Mouse (Mus musculus): ENCODE results near the gene Tom1l2.

Gene Tom1l2

GRCm38 (mm10) chr11:60305611-60306010 is 47.1 kb downstream of the Tom1l2 start:
- DNase-seq (ENCODE audit: low spot score) = no peak

DNA sequence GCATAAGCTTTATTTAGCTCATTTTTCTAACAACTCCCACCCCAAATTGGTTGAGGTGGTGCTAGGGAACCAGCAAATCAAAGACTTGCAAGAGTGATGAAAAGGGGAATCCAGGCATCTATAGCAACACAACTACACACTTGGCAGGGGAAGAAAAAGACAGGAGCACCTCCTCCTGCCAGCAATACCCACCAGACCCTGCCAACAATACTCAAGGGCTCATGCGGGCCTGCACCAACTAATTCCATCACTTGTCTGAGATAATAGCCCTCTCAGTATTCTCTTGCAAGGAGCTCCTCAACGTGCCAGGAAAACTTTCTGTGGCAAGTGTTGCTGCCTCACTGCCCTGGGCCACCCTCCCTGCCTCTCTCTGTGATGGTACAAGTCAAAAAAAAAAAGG is 49.2 kb downstream of the Tom1l2 start:
- no peak for DNase-seq (ENCODE audit: low spot score)

GRCm38 (mm10) chr11:60302354-60303083 is 50.2 kb downstream of the Tom1l2 start:
- DNase-seq (ENCODE audit: low spot score) = no peak

DNA sequence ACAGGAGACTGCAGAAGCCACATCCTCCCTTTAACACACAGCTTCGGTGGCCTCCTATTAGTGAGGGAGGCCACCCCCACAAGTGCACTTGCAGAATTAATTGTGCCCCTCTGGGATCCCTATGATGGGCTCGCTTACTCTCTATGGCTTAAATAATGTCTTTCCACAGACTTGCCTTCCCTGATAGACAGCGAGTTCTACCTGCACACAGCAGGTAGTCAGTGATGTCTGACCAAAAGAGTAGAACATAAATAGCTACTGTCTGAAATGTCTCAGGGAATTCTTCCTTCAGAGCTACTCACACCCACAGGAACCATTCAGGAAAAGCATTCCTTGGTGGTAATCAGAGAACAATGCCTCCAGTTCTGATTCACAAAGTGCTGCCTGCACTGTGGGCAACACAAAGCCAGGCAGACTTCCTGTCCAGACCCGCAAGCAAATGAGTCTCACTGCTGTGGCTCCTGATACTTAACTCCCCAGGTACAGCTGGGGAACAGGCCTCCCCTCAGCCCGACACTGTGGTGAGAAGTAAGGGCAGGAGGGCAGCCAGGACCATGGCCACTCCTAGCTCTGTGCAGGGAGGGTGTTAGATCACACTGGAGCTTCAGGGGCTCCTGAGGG is 51.0 kb downstream of the Tom1l2 start:
- no peak for DNase-seq (ENCODE audit: low spot score)

DNA sequence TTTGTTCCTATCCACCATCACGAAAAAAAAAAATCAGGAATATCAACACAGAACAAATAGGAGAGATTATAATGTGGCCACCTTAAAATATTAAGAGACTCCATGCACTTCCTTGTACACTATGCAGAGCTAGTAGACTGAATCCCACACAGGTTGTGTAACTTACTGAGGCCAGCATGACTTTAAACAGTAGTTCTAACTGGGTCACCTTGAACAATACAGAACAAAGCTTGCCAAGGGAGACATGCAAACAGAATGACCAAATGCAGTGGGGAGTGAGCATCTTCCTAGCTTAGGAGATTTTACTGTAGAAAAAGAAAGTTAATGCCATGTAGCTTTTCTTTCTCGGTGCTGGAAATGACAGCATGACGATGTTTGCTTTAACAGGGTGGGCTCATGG is 52.4 kb downstream of the Tom1l2 start:
- DNase-seq (ENCODE audit: low spot score) = no peak

GRCm38 (mm10) chr11:60297772-60298171 is 54.9 kb downstream of the Tom1l2 start:
- DNase-seq (ENCODE audit: low spot score) = no peak

GRCm38 (mm10) chr11:60294630-60295313 is 57.9 kb downstream of the Tom1l2 start:
- no peak for DNase-seq (ENCODE audit: low spot score)

DNA sequence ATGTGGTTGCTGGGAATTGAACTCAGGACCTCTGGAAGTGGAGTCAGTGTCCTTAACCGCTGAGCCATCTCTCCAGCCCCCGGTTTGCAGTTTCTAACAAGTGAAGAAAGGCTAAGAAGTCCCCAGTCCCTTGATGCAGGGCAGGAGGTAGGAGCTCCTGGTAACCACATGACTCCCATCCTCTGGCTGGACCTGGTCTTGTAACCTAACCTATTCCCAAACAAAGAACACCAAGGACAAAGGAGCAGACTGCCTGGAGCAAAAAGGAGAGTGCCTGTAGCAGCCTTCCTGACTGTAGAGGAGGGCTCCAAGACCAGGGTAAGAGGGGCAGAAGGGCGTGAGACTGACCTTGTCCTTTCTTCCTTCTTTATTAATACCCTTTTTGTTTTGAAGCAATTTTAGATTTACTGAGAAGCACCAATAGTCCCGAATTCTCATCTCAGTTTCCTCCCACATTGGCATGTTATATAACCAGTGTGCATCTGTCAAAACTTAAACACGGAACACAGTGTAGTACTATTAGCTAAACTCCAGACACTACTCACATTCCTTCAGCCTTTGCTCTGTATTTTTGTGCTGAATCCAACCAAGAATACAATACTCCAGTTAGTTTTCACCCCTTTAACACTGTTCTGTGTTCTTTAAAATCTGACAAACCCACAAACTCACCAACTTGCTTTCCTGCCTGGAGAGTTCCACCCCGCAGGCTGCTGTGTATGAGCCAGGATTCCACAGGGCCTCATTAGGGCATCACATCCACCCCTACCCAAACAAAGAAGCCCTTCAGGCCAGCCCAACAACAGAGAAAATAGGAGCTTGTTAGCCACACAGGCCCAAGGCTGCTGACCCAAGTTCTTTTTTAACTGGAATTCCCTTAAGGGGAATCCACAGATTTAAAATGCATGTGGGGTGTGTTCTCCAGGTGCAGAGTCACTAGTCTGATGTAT is 58.7 kb downstream of the Tom1l2 start:
- DNase-seq (ENCODE audit: low spot score) = peak; percentile 58

GRCm38 (mm10) chr11:60292718-60293117 is 60.0 kb downstream of the Tom1l2 start:
- peak; percentile 59 for DNase-seq (ENCODE audit: low spot score)

DNA sequence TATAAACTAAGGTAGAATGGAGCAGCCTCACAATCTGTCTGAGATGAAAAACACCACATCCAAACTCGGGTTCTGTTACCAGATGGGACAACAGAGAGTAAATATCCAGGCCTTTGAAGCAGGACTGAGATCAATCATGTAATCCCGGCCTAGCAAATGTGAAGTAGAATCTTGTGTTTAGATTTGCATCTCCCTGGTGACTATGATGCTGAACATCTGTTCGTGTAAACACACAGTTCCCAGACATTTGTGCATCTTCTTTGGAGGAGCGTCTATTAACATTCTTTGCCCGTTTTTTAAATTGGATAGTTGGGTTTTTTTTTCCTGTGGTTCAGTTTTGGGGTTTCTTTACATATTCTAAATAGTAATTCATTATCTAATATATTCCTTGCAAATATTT is 63.7 kb downstream of the Tom1l2 start:
- DNase-seq (ENCODE audit: low spot score) = no peak

- no peak for DNase-seq (ENCODE audit: low spot score)
Observed at GRCm38 (mm10) chr11:60286311-60286710, 66.4 kb downstream of the Tom1l2 start.

- no peak for DNase-seq (ENCODE audit: low spot score)
Observed at GRCm38 (mm10) chr11:60280429-60281414, 72.0 kb downstream of the Tom1l2 start.

GRCm38 (mm10) chr11:60279483-60279882 is 73.2 kb downstream of the Tom1l2 start:
- no peak for DNase-seq (ENCODE audit: low spot score)

DNA sequence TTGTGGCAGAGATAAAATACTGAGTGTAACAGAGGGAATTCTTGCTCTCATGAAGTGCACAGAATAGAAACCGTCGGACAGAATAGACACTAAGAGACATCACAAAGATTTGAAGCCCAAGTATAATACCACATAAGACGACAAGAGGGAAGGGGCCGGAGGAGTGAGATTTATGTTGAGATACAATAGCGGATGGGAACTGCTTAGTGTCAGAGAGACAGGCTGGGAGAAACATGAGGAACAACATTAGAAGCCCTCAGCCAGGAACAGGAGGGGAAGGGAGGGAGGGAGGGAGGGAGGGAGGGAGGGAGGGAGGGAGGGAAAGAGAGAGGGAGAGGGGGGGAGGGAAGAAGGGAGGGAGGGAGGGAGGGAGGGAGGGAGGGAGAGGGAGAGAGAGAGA is 74.9 kb downstream of the Tom1l2 start:
- DNase-seq (ENCODE audit: low spot score) = no peak

DNA sequence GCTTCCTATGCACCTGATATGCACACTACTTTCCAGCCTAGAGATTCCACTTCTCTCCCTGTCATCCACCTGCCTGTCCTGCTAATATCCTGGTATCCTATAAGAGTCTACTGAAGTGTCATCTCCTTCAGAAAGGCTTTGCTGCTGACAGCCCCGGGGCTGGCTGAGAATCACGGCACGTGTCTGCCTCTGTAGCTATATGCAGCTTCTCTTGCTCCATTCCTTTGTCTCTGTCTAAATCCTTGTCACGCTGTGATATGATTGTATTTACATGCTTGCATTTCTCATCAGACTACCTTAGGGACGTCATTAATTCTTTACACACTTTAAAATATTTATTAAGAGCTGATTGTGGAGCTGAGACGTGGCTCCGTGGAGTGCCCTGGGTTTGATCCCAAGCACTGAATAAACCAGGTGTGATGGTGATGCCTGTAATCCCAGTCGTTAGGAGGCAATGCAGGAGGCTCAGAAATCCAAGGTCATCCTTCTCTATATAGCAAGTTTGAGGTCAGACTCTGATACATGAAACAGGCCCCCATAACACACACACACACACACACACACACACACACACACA is 75.5 kb downstream of the Tom1l2 start:
- no peak for DNase-seq (ENCODE audit: low spot score)

GRCm38 (mm10) chr11:60276408-60277093 is 76.2 kb downstream of the Tom1l2 start:
- DNase-seq (ENCODE audit: low spot score) = no peak

DNA sequence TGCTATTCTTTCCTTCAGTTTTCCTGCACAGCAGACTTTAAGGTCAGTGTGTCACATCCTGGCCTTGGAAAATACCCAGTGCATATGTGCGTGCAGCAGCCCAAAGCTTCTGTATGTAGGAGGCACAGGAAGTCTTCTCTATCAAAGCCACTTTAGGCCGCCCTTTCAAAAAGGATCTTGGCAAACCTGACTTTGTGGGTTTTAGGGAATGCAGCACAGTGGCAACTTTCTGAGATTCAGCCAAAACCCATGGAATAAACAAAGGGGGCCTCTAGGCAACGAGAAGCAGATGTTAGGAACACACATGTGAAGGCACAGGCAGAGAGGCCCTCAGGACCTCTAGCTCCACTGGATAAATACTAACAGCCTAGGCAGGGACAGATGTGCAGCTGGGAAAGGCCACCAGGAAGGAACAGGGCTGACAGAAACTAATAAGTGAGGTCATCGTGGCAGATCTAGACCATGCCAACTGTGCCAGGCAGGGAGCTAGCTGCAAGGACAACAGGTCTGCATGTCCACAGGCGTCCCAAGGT is 79.4 kb downstream of the Tom1l2 start:
- DNase-seq (ENCODE audit: low spot score) = no peak

GRCm38 (mm10) chr11:60268563-60268962 is 84.1 kb downstream of the Tom1l2 start:
- no peak for DNase-seq (ENCODE audit: low spot score)

- no peak for DNase-seq (ENCODE audit: low spot score)
Observed at GRCm38 (mm10) chr11:60265271-60265985, 87.3 kb downstream of the Tom1l2 start.

All from left cerebral cortex, adult 11 months (tissue).